8 mouse cellular contexts compared by ENCODE assay signal in genomic region chr14:120831847-120832613, GRCm38 (mm10).
DNase-seq lines count a peak whose midpoint lies in the region; ATAC-seq and TF ChIP-seq lines count a peak whose summit lies in the region.

No protein-coding gene starts in this region.

- H3ac ChIP-seq in myocyte (ENCODE audit: control insufficient read depth, insufficient read length): no peak overlapping the region

- peak overlapping the region; percentile 22 for H3K4me3 ChIP-seq in bone marrow macrophage, adult 2 months (ENCODE audit: insufficient read depth, low read length)
- peak overlapping the region; percentile 22 for H3K4me3 ChIP-seq in embryonic fibroblast, embryonic 13.5 days (ENCODE audit: insufficient read depth, low read length)
- H3K4me3 ChIP-seq in heart, embryonic 11.5 days (ENCODE audit: low read depth, low read length): peak overlapping the region; percentile 20; the same call in 1 of the 2 replicates
- H3K4me3 ChIP-seq in kidney, embryonic 16.5 days (ENCODE audit: low read length): peak overlapping the region; percentile 37
- H3K4me3 ChIP-seq in liver, adult 2 months (ENCODE audit: insufficient read depth, low read depth, low read length): peak overlapping the region; percentile 41
- H3K4me3 ChIP-seq in myocyte: peak overlapping the region; percentile 13

- H3K27me3 ChIP-seq in heart, embryonic 11.5 days (ENCODE audit: control insufficient read depth, insufficient read depth, low read length): no peaks in the 10 kb centered on the region
- H3K27me3 ChIP-seq in kidney, embryonic 16.5 days (ENCODE audit: insufficient read depth, low read length): no peaks in the 10 kb centered on the region
- H3K27me3 ChIP-seq in liver, adult 2 months (ENCODE audit: control insufficient read depth, insufficient read depth, low read length): no peaks in the 10 kb centered on the region
- no peaks in the 10 kb centered on the region for H3K27me3 ChIP-seq in myocyte (ENCODE audit: control insufficient read depth, insufficient read depth, insufficient read length)
- H3K27me3 ChIP-seq in splenic B cell, adult 2 months (ENCODE audit: control insufficient read depth, insufficient read depth, low read length, poor library complexity, severe bottlenecking): no peaks in the 10 kb centered on the region

- 6% methylated on average over 23 of the region's 23 CpGs for WGBS in heart, embryonic 11.5 days (ENCODE audit: insufficient replicate concordance)
- 3% methylated on average over 23 of the region's 23 CpGs for WGBS in kidney, embryonic 16.5 days
- WGBS in liver, adult 2 months: under 1% methylated on average over 23 of the region's 23 CpGs

- no peaks in the 10 kb centered on the region for H3K79me2 ChIP-seq in liver, adult 2 months (ENCODE audit: control insufficient read depth, insufficient read depth, low read length)
- H3K79me2 ChIP-seq in myocyte (ENCODE audit: control insufficient read depth, insufficient read depth): no peaks in the 10 kb centered on the region

- peaks cover 7% of the 10 kb centered on the region for H3K4me1 ChIP-seq in bone marrow macrophage, adult 2 months (ENCODE audit: control insufficient read depth, insufficient read depth, low read length)
- peaks cover 6% of the 10 kb centered on the region for H3K4me1 ChIP-seq in embryonic fibroblast, embryonic 13.5 days (ENCODE audit: control insufficient read depth, insufficient read depth, low read length)
- H3K4me1 ChIP-seq in heart, embryonic 11.5 days (ENCODE audit: control insufficient read depth, insufficient read depth, low read length): 0 out of 2 replicates have a peak, but pooled peaks cover 5% of the 10 kb centered on the region
- H3K4me1 ChIP-seq in kidney, embryonic 16.5 days (ENCODE audit: insufficient read depth, low read length): peaks cover 12% of the 10 kb centered on the region
- peaks cover 10% of the 10 kb centered on the region for H3K4me1 ChIP-seq in liver, adult 2 months (ENCODE audit: control insufficient read depth, insufficient read depth, low read length)

- no peaks in the 10 kb centered on the region for H3K9me3 ChIP-seq in heart, embryonic 11.5 days (replicated peaks; ENCODE audit: control insufficient read depth, low read length)
- no peaks in the 10 kb centered on the region for H3K9me3 ChIP-seq in kidney, embryonic 16.5 days (ENCODE audit: low read length)

- peak; percentile 94 for DNase-seq in A20 (ENCODE audit: low read depth, low spot score)
- peak; percentile 99 for DNase-seq in liver, adult 2 months (ENCODE audit: extremely low read depth, low read depth, low spot score)
- DNase-seq in splenic B cell, adult 2 months (ENCODE audit: low read depth, low spot score): peak; percentile 94

- peak; percentile 71 for TF ChIP-seq CTCF in bone marrow macrophage, adult 2 months (IDR thresholded peaks at IDR 0.05; ENCODE audit: low read depth, low read length)
- peak; percentile 94 for TF ChIP-seq CTCF in embryonic fibroblast, embryonic 13.5 days (IDR thresholded peaks at IDR 0.05; ENCODE audit: borderline replicate concordance, insufficient read depth, low read length)
- TF ChIP-seq CTCF in liver, adult 2 months (IDR thresholded peaks at IDR 0.05; ENCODE audit: low read depth, low read length): peak; percentile 96

- H3K4me2 ChIP-seq in heart, embryonic 11.5 days: peak overlapping the region; percentile 53
- H3K4me2 ChIP-seq in kidney, embryonic 16.5 days (replicated peaks; ENCODE audit: low read depth, low read length): peak overlapping the region; percentile 54
- peak overlapping the region; percentile 89 for H3K4me2 ChIP-seq in myocyte (ENCODE audit: low read depth)

- peak overlapping the region; percentile 32 for H3K27ac ChIP-seq in bone marrow macrophage, adult 2 months (ENCODE audit: insufficient read depth, low read depth, low read length)
- peak overlapping the region; percentile 97 for H3K27ac ChIP-seq in embryonic fibroblast, embryonic 13.5 days (ENCODE audit: insufficient read depth, low read length)
- peak overlapping the region; percentile 51 for H3K27ac ChIP-seq in heart, embryonic 11.5 days (ENCODE audit: low read depth, low read length)
- peak overlapping the region; percentile 97 for H3K27ac ChIP-seq in kidney, embryonic 16.5 days (ENCODE audit: low read length)
- peak overlapping the region; percentile 73 for H3K27ac ChIP-seq in liver, adult 2 months (replicated peaks; ENCODE audit: insufficient read depth, low read depth, low read length)

- H3K9ac ChIP-seq in heart, embryonic 11.5 days (ENCODE audit: low read depth, low read length): peak overlapping the region; percentile 23; the same call in 1 of the 2 replicates
- peak overlapping the region; percentile 56 for H3K9ac ChIP-seq in kidney, embryonic 16.5 days (replicated peaks; ENCODE audit: low read length)
- H3K9ac ChIP-seq in liver, adult 2 months (ENCODE audit: low read depth, low read length): peak overlapping the region; percentile 46

- no peak for TF ChIP-seq POLR2A in bone marrow macrophage, adult 2 months (IDR thresholded peaks at IDR 0.05; ENCODE audit: borderline replicate concordance, low read depth, low read length)
- TF ChIP-seq POLR2A in embryonic fibroblast, embryonic 13.5 days (IDR thresholded peaks at IDR 0.05; ENCODE audit: low read depth, low read length): no peak; the same call in 1 of the 2 replicates
- TF ChIP-seq POLR2A in liver, adult 2 months (IDR thresholded peaks at IDR 0.05; ENCODE audit: extremely low read depth, insufficient read depth, low read length): no peak
- no peak for TF ChIP-seq POLR2A in myocyte (IDR thresholded peaks at IDR 0.05; ENCODE audit: insufficient read length, low read depth)

- no peaks in the 10 kb centered on the region for H3K36me3 ChIP-seq in heart, embryonic 11.5 days (ENCODE audit: control insufficient read depth, insufficient read depth, low read length)
- no peaks in the 10 kb centered on the region for H3K36me3 ChIP-seq in kidney, embryonic 16.5 days (ENCODE audit: insufficient read depth, low read length)
- H3K36me3 ChIP-seq in liver, adult 2 months (ENCODE audit: control insufficient read depth, insufficient read depth, low read length): no peaks in the 10 kb centered on the region
- no peaks in the 10 kb centered on the region for H3K36me3 ChIP-seq in myocyte (ENCODE audit: control insufficient read depth, insufficient read depth)
- H3K36me3 ChIP-seq in splenic B cell, adult 2 months (ENCODE audit: control insufficient read depth, insufficient read depth, low read length, poor library complexity, severe bottlenecking): no peaks in the 10 kb centered on the region

- peak; percentile 47; the same call in 1 of the 2 replicates for ATAC-seq in heart, embryonic 11.5 days (replicated peaks; ENCODE audit: insufficient number of reproducible peaks, low FRiP score, low TSS enrichment)
- ATAC-seq in kidney, embryonic 16.5 days (ENCODE audit: low FRiP score, low TSS enrichment): peak; percentile 94

TF ChIP-seq in myocyte, 11 proteins besides CTCF, POLR2A, EP300 and RAD21:
- no peak for TF ChIP-seq E2F4 (IDR thresholded peaks at IDR 0.05; ENCODE audit: insufficient read depth)
- no peak for TF ChIP-seq REST (IDR thresholded peaks at IDR 0.05; ENCODE audit: insufficient read depth, insufficient read length)
- peak; percentile 72 to 91 (median 76) for TF ChIP-seq MYOD1 (IDR thresholded peaks at IDR 0.05; ENCODE audit: control insufficient read depth in 1 of 3, insufficient read length in 2 of 3, low read depth in 2 of 3)
- peak; percentile 52; the same call in 1 of the 2 replicates for TF ChIP-seq CEBPB (IDR thresholded peaks at IDR 0.05; ENCODE audit: insufficient read depth, poor library complexity, severe bottlenecking)
- no peak for TF ChIP-seq MAX (IDR thresholded peaks at IDR 0.05; ENCODE audit: low read depth)
- peak; percentile 67 to 94 (median 81) for TF ChIP-seq MYOG (IDR thresholded peaks at IDR 0.05; ENCODE audit: control insufficient read depth in 1 of 3, insufficient read depth in 1 of 3, insufficient read length in 2 of 3, low read depth in 2 of 3)
- TF ChIP-seq USF1 (IDR thresholded peaks at IDR 0.05; ENCODE audit: low read depth): no peak
- TF ChIP-seq TCF12 (IDR thresholded peaks at IDR 0.05; ENCODE audit: insufficient read depth, poor library complexity, severe bottlenecking): peak; percentile 87
- no peak for TF ChIP-seq SRF (IDR thresholded peaks at IDR 0.05; ENCODE audit: control insufficient read depth, insufficient read length, low read depth)
- no peak for TF ChIP-seq POLR2AphosphoS2 (IDR thresholded peaks at IDR 0.05; ENCODE audit: insufficient read length, low read depth)
- peak; percentile 38 for TF ChIP-seq TCF3 (IDR thresholded peaks at IDR 0.05; ENCODE audit: insufficient read length, low read depth)

Comparison
In these comparisons a context has a peak if more than half of its experiments do, and no peak if none do; other contexts are left out.
1. Peak in every context shown above with its lines: DNase-seq, ATAC-seq, H3K4me3 ChIP-seq and H3K27ac ChIP-seq.
2. H3K27ac ChIP-seq: peak in every context shown above with its lines; median percentile 97 in embryonic fibroblast, embryonic 13.5 days; 97 in kidney, embryonic 16.5 days; 73 in liver, adult 2 months; 51 in heart, embryonic 11.5 days; 32 in bone marrow macrophage, adult 2 months.